Mouse (Mus musculus) spleen, postnatal 4 days (tissue): ENCODE data around the gene Gm44973.
"Not testable (repeated sequence)": the region's sequence is repeated elsewhere in the genome, so short reads cannot be mapped to it uniquely, and the experiment has no call there.

ENCODE experiments used
- DNase-seq, 2 experiments: peaks; one replicate each; pipeline ENCODE4 v3.0.0; 2022; ENCODE audit warnings: low spot score in 2 of 2

The Gm44973 gene

GRCm38 (mm10) chr7:5016920-5017319 lies 1.6 kb downstream of the Gm44973 start:
- DNase-seq: no peak

- peak in 1 of 2 experiments; percentile 72 for DNase-seq
Measured at GRCm38 (mm10) chr7:5017352-5017751, 2.1 kb downstream of the Gm44973 start.

GRCm38 (mm10) chr7:5017931-5018330 lies 2.6 kb downstream of the Gm44973 start:
- no peak for DNase-seq

- not testable (repeated sequence) for DNase-seq
Measured at GRCm38 (mm10) chr7:5019576-5019975, 4.3 kb downstream of the Gm44973 start.

GRCm38 (mm10) chr7:5020000-5020681 lies 4.8 kb downstream of the Gm44973 start, which contains the start of the genes Zfp865 and Ccdc106:
TSS of gene Zfp865 (plus strand) at chr7:5020376.
TSS of gene Ccdc106 (plus strand) at chr7:5020553.
- DNase-seq: peak; percentile 98 to 99

GRCm38 (mm10) chr7:5020685-5021084 lies 5.4 kb downstream of the Gm44973 start:
- peak in 1 of 2 experiments; percentile 73 for DNase-seq

GRCm38 (mm10) chr7:5021197-5021596 lies 5.9 kb downstream of the Gm44973 start:
- no peak for DNase-seq

- no peak for DNase-seq
Measured at GRCm38 (mm10) chr7:5029543-5029942, 14.2 kb downstream of the Gm44973 start.

- no peak for DNase-seq
Measured at GRCm38 (mm10) chr7:5029946-5030345, 14.7 kb downstream of the Gm44973 start.

GRCm38 (mm10) chr7:5030554-5031275 lies 15.4 kb downstream of the Gm44973 start:
- no peak for DNase-seq

GRCm38 (mm10) chr7:5031496-5031895 lies 16.2 kb downstream of the Gm44973 start:
- no peak for DNase-seq

- no peak for DNase-seq
Measured at GRCm38 (mm10) chr7:5033818-5034217, 18.5 kb downstream of the Gm44973 start, which contains the start of gene 4632433K11Rik. TSS of gene 4632433K11Rik (plus strand) at chr7:5034118.

- DNase-seq: peak in 1 of 2 experiments; percentile 51
Measured at GRCm38 (mm10) chr7:5035628-5036027, 20.3 kb downstream of the Gm44973 start.

- peak in 1 of 2 experiments; percentile 63 for DNase-seq
Measured at GRCm38 (mm10) chr7:5036136-5036535, 20.8 kb downstream of the Gm44973 start.

- no peak for DNase-seq
Measured at GRCm38 (mm10) chr7:5037026-5037425, 21.7 kb downstream of the Gm44973 start.

GRCm38 (mm10) chr7:5037467-5037866 lies 22.2 kb downstream of the Gm44973 start:
- DNase-seq: no peak

- peak; percentile 94 to 96 for DNase-seq
Measured at GRCm38 (mm10) chr7:5038109-5038732, 22.9 kb downstream of the Gm44973 start, which contains the start of gene Zfp784. TSS of gene Zfp784 (minus strand) at chr7:5038446.

- DNase-seq: no peak
Measured at GRCm38 (mm10) chr7:5038940-5039339, 23.6 kb downstream of the Gm44973 start.

GRCm38 (mm10) chr7:5044981-5045380 lies 29.7 kb downstream of the Gm44973 start:
- DNase-seq: no peak

GRCm38 (mm10) chr7:5046112-5046511 lies 30.8 kb downstream of the Gm44973 start:
- no peak for DNase-seq

GRCm38 (mm10) chr7:5047313-5047712 lies 32.0 kb downstream of the Gm44973 start:
- no peak for DNase-seq
